Mouse (Mus musculus): ENCODE results near the gene Pex11b. TPM values are rescaled to one million over a fixed set of nuclear protein-coding genes. Genes with fewer than 3 reads are reported as not detected.

The Pex11b gene
- total and polyA plus RNA-seq, 2 experiments from 2014 or later: 63.9 to 66.9 TPM

DNA sequence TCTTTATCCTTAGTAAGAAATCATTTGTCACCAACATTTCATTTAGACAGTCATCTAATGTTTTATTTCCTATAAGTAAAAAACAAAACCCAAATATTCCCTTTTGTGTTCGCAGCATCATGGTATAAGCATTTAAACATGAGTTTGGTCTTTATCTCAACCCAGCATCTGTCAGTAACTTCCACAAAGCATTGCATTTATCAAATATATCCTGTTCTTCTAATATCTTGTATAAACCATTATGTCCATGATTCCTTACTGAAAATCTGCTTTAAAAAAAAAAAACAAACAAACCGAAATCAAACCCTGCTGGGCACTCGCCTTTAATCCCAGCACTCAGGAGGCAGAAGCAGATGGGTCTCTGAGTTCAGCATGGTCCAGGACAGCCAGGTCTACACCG, 28.6 kb upstream of the Pex11b start:
- Histone ChIP-seq H3K27me3 (ENCODE audit: insufficient read depth, low read length) (no peaks in the 10 kb centered on the region), H3K36me3 (ENCODE audit: insufficient read depth, low read length) (no peaks in the 10 kb centered on the region), H3K4me1 (ENCODE audit: insufficient read depth, low read length) (peaks cover 19% of the 10 kb centered on the region), H3K4me2 (ENCODE audit: low read depth, low read length) (no peak overlapping the region), H3K4me3 (ENCODE audit: low read length) (no peak overlapping the region), H3K27ac (no peak overlapping the region), H3K9ac (replicated peaks; ENCODE audit: low read length) (no peak overlapping the region), H3K9me3 (ENCODE audit: low read length) (no peaks in the 10 kb centered on the region)
- ATAC-seq (no peak), DNase-seq (ENCODE audit: low spot score) (no peak)
- TF ChIP-seq CTCF (IDR thresholded peaks at IDR 0.05; ENCODE audit: low read depth): no peak
- WGBS: 85% methylated on average over 4 of the region's 4 CpGs

DNA sequence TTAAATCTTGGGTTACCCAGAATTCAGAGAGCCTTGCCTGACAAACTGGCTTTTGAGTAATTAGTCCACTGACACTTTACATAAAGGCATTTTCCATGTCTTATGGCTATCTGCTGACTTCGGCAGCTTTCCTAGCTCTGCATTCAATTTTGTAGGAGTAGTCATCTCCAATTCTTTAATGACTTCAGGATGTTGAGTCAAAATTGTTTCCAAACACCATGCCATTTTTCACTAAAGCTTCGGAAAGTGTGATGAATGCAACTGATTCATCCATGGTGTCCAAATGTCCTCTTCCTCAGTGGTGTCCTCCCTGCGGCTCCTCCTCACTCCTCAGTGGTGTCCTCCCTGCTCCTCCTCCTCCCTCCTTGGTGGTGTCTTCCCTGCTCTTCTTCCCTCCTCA, 17.2 kb upstream of the Pex11b start:
- no peak for TF ChIP-seq CTCF (IDR thresholded peaks at IDR 0.05; ENCODE audit: low read depth)
- no peak overlapping the region for H3K27ac ChIP-seq
- no peak for DNase-seq (ENCODE audit: low spot score)
- H3K4me3 ChIP-seq (ENCODE audit: low read length): no peak overlapping the region
- H3K9ac ChIP-seq (replicated peaks; ENCODE audit: low read length): no peak overlapping the region
- H3K36me3 ChIP-seq (ENCODE audit: insufficient read depth, low read length): peaks cover 44% of the 10 kb centered on the region
- H3K27me3 ChIP-seq (ENCODE audit: insufficient read depth, low read length): no peaks in the 10 kb centered on the region
- H3K4me1 ChIP-seq (ENCODE audit: insufficient read depth, low read length): no peaks in the 10 kb centered on the region
- H3K9me3 ChIP-seq (ENCODE audit: low read length): no peaks in the 10 kb centered on the region
- ATAC-seq: no peak
- H3K4me2 ChIP-seq (ENCODE audit: low read depth, low read length): no peak overlapping the region
- WGBS: 88% methylated on average over 3 of the region's 3 CpGs

DNA sequence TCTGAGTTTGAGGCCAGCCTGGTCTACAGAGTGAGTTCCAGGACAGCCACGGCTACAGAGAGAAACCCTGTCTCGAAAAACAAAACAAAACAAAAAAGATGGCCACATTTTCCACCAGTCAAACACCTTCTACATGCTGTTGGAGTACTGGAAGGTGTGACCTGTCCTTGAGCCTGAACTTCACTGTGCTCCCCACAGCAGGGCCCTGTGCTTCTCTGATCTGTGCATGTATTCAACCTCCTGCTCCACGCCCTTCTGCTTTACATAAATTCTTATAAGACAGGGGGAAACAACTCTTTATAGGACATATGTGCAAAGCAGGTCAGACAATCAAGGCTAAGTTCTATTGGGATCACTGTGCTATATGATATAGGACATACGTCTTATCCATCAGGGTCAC, 12.0 kb upstream of the Pex11b start:
- Histone ChIP-seq H3K4me2 (ENCODE audit: low read depth, low read length) (no peak overlapping the region), H3K27me3 (ENCODE audit: insufficient read depth, low read length) (no peaks in the 10 kb centered on the region), H3K36me3 (ENCODE audit: insufficient read depth, low read length) (peaks cover 40% of the 10 kb centered on the region; the same call in 1 of the 2 replicates), H3K9ac (replicated peaks; ENCODE audit: low read length) (no peak overlapping the region), H3K4me1 (ENCODE audit: insufficient read depth, low read length) (no peaks in the 10 kb centered on the region), H3K27ac (no peak overlapping the region), H3K4me3 (ENCODE audit: low read length) (no peak overlapping the region), H3K9me3 (ENCODE audit: low read length) (no peaks in the 10 kb centered on the region)
- ATAC-seq: no peak
- 97% methylated on average over 4 of the region's 4 CpGs for WGBS
- no peak for DNase-seq (ENCODE audit: low spot score)
- no peak for TF ChIP-seq CTCF (IDR thresholded peaks at IDR 0.05; ENCODE audit: low read depth)

DNA sequence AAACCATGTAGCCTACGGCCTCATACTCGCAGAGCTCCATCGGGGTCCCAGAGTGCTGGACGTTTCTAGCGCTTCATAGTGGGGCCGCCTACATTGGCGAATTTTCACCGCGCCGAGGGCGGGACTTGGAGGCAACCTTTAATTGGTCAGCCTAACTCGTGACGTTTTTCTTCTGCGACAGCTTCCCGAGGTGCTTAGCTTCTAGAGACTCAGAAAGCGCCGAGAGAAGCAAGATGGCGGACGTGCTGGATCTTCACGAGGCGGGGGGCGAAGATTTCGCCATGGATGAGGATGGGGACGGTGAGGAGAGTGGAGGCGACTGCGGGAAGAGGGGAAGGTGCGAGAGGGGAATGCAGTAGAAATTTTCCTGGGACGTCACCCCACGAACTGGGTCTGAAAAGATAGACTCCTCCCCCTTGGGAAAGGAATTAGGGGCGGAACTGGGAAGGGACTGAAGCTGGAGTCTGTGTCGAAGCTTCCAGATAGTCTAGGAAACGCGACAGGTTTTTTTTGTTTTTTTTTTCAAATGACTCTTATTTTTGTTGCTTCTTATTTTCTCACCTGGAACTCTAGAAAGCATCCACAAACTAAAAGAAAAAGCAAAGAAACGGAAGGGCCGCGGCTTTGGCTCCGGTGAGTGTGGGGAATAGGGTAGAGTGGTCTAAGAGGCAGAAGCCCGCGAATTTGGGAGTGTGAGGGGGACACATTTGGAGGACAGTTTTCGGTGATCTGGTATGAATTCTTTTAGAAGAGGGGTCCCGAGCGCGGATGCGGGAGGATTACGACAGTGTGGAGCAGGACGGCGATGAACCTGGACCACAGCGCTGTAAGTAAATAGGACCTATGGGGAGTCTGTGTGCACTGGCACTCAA, 5.2 kb upstream of the Pex11b start, which contains the start of gene Rbm8a:
TSS of gene Rbm8a (plus strand) at position 205 of the 872 bp plus-strand sequence.
- ATAC-seq (peak; percentile 96), DNase-seq (ENCODE audit: low spot score) (peak; percentile 100)
- no peaks in the 10 kb centered on the region for H3K27me3 ChIP-seq (ENCODE audit: insufficient read depth, low read length)
- TF ChIP-seq CTCF (IDR thresholded peaks at IDR 0.05; ENCODE audit: low read depth): no peak
- H3K4me1 ChIP-seq (ENCODE audit: insufficient read depth, low read length): peaks cover 7% of the 10 kb centered on the region; the same call in 1 of the 2 replicates
- H3K4me2 ChIP-seq (ENCODE audit: low read depth, low read length): peak within 1 kb of the TSS; percentile 82
- WGBS: under 1% methylated on average over 48 of the region's 48 CpGs
- peak within 1 kb of the TSS; percentile 69 for H3K9ac ChIP-seq (replicated peaks; ENCODE audit: low read length)
- H3K27ac ChIP-seq: peak within 1 kb of the TSS; percentile 81
- peak within 1 kb of the TSS; percentile 63 for H3K4me3 ChIP-seq (ENCODE audit: low read length)
- H3K36me3 ChIP-seq (ENCODE audit: insufficient read depth, low read length): peaks cover 17% of the 10 kb centered on the region; the same call in 1 of the 2 replicates
- no peaks in the 10 kb centered on the region for H3K9me3 ChIP-seq (ENCODE audit: low read length)

DNA sequence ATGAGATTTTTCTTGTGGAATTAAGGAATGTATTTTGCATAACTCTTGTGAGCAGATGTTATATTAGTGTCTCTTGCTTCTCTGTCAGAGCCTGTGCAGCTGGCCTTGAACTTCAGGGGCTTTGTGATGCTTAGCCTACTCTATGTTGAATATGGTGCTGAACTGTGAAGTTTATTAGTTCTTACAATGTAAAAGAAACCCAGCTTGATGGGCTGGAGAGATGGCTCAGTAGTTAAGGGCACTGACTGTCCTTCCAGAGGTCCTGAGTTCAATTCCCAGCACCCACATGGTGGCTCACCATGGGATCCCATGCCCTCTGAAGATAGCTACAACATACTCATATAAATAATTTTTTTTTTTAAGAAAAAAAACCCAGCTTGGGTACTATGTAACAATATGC, 3.1 kb upstream of the Pex11b start:
- no peak for ATAC-seq

DNA sequence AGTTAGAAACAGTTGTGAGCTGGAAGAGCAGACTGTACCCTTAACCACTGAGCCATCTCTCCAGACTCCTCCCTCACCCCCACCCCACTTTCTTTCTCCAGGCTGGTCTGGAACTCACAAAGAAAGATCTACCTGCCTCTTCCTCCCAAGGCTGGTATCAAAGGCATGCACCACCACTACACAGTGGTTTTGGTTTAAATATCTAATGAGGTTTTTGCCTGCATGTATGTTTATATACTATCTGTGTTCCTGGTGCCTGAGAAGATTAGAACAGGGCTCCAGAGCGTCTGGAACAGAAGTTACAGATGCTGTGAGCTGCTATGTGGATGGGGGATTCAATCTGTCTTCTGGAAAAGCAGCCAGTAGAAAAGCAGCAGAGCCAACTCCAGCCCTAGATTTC, 1.2 kb upstream of the Pex11b start:
- H3K27ac ChIP-seq: no peak overlapping the region

More for the DNA sequence above, 3.1 kb upstream of the Pex11b start:
- Histone ChIP-seq H3K9ac (replicated peaks; ENCODE audit: low read length) (no peak overlapping the region), H3K4me3 (ENCODE audit: low read length) (no peak overlapping the region), H3K27ac (no peak overlapping the region), H3K27me3 (ENCODE audit: insufficient read depth, low read length) (no peaks in the 10 kb centered on the region), H3K4me2 (ENCODE audit: low read depth, low read length) (no peak overlapping the region), H3K9me3 (ENCODE audit: low read length) (no peaks in the 10 kb centered on the region), H3K4me1 (ENCODE audit: insufficient read depth, low read length) (peaks cover 13% of the 10 kb centered on the region; the same call in 1 of the 2 replicates), H3K36me3 (ENCODE audit: insufficient read depth, low read length) (peaks cover 15% of the 10 kb centered on the region; the same call in 1 of the 2 replicates)
- DNase-seq (ENCODE audit: low spot score): no peak
- no peak for TF ChIP-seq CTCF (IDR thresholded peaks at IDR 0.05; ENCODE audit: low read depth)

DNA sequence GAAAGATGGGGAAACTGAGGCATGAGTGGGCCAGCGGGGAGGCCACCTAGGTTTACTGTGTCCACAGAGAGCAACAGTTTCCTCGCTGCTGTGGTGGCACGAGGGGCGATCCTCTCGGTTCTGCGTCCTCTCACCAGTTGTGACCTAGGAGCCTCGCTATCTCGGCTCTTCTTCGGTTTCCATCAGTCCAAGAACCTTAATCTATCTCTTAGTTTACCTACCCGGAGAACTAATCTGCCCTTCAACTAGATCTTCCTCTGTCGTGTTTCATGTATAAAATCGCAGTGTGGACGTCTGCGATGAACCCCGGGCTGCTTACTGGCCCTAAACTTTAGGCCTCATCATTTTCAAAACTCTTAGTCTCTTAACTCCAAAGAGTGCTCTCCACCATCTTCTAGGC, 730 bp downstream of the Pex11b start:
- peaks cover 10% of the 10 kb centered on the region; the same call in 1 of the 2 replicates for H3K4me1 ChIP-seq (ENCODE audit: insufficient read depth, low read length)
- H3K27ac ChIP-seq: peak overlapping the region; percentile 79
- 11% methylated on average over 15 of the region's 15 CpGs for WGBS
- H3K9me3 ChIP-seq (ENCODE audit: low read length): no peaks in the 10 kb centered on the region
- H3K4me3 ChIP-seq (ENCODE audit: low read length): peak overlapping the region; percentile 79
- no peak for TF ChIP-seq CTCF (IDR thresholded peaks at IDR 0.05; ENCODE audit: low read depth)
- H3K9ac ChIP-seq (replicated peaks; ENCODE audit: low read length): peak overlapping the region; percentile 93
- peak overlapping the region; percentile 94 for H3K4me2 ChIP-seq (ENCODE audit: low read depth, low read length)
- no peaks in the 10 kb centered on the region for H3K27me3 ChIP-seq (ENCODE audit: insufficient read depth, low read length)
- no peak for ATAC-seq
- DNase-seq (ENCODE audit: low spot score): no peak
- H3K36me3 ChIP-seq (ENCODE audit: insufficient read depth, low read length): peaks cover 34% of the 10 kb centered on the region; the same call in 1 of the 2 replicates

More for the DNA sequence above, 1.2 kb upstream of the Pex11b start:
- no peak overlapping the region for H3K4me2 ChIP-seq (ENCODE audit: low read depth, low read length)
- no peak for TF ChIP-seq CTCF (IDR thresholded peaks at IDR 0.05; ENCODE audit: low read depth)
- no peaks in the 10 kb centered on the region for H3K27me3 ChIP-seq (ENCODE audit: insufficient read depth, low read length)
- ATAC-seq (no peak), DNase-seq (ENCODE audit: low spot score) (no peak)
- no peak overlapping the region for H3K9ac ChIP-seq (replicated peaks; ENCODE audit: low read length)
- H3K4me3 ChIP-seq (ENCODE audit: low read length): no peak overlapping the region
- H3K36me3 ChIP-seq (ENCODE audit: insufficient read depth, low read length): peaks cover 27% of the 10 kb centered on the region; the same call in 1 of the 2 replicates
- WGBS: 75% methylated on average over 1 of the region's 1 CpGs
- H3K9me3 ChIP-seq (ENCODE audit: low read length): no peaks in the 10 kb centered on the region
- peaks cover 13% of the 10 kb centered on the region; the same call in 1 of the 2 replicates for H3K4me1 ChIP-seq (ENCODE audit: insufficient read depth, low read length)
